ENCODE assay signal across 22 mouse cellular contexts in genomic region chr17:49113336-49113735, GRCm38 (mm10).
DNase-seq lines count a peak whose midpoint lies in the region; ATAC-seq and TF ChIP-seq lines count a peak whose summit lies in the region.
"Had no signal": no experiment of that assay in that cellular context is flagged by ENCODE, and none has a peak within 500 bp of the region (broad histone marks: within the 10 kb centered on the region; RNA-seq: fewer than 3 reads in every experiment).

No protein-coding gene starts in this region.

- H3K9me3 ChIP-seq in hindbrain, postnatal 0 days (ENCODE audit: low read length), result no peaks in the 10 kb centered on the region
- H3K9me3 ChIP-seq in hindbrain, embryonic 13.5 days, result no peaks in the 10 kb centered on the region
- no peaks in the 10 kb centered on the region for H3K9me3 ChIP-seq in lung, embryonic 16.5 days (ENCODE audit: control insufficient read depth, low read length)
- H3K9me3 ChIP-seq in lung, postnatal 0 days (ENCODE audit: low read length), result no peaks in the 10 kb centered on the region
- H3K9me3 ChIP-seq: embryonic facial prominence, embryonic 15.5 days; forebrain, embryonic 10.5 days; forebrain, embryonic 15.5 days; hindbrain, embryonic 12.5 days had no signal

- TF ChIP-seq POLR2A in brain, embryonic 14.5 days (IDR thresholded peaks at IDR 0.05; ENCODE audit: borderline replicate concordance, extremely low read depth, insufficient read depth, insufficient read length, poor library complexity, severe bottlenecking), result no peak
- TF ChIP-seq POLR2A in testis, adult 2 months (IDR thresholded peaks at IDR 0.05; ENCODE audit: control insufficient read depth, low read depth, low read length), result peak; percentile 90

- H3K36me3 ChIP-seq in hindbrain, postnatal 0 days (ENCODE audit: insufficient read depth, low read length), result no peaks in the 10 kb centered on the region
- no peaks in the 10 kb centered on the region for H3K36me3 ChIP-seq in hindbrain, embryonic 13.5 days
- no peaks in the 10 kb centered on the region for H3K36me3 ChIP-seq in lung, embryonic 16.5 days (ENCODE audit: control insufficient read depth, insufficient read depth, low read length)
- H3K36me3 ChIP-seq in lung, postnatal 0 days (ENCODE audit: insufficient read depth, low read length), result no peaks in the 10 kb centered on the region
- H3K36me3 ChIP-seq in testis, adult 2 months (ENCODE audit: control insufficient read depth, insufficient read depth, low read length), result peaks cover 4% of the 10 kb centered on the region
- H3K36me3 ChIP-seq: embryonic facial prominence, embryonic 15.5 days; forebrain, embryonic 10.5 days; forebrain, embryonic 15.5 days; heart, embryonic 13.5 days; hindbrain, embryonic 12.5 days had no signal

- no peak for TF ChIP-seq EP300 in lung, postnatal 0 days (IDR thresholded peaks at IDR 0.05)

- no peaks in the 10 kb centered on the region for H3K27me3 ChIP-seq in hindbrain, postnatal 0 days (ENCODE audit: insufficient read depth, low read length)
- no peaks in the 10 kb centered on the region for H3K27me3 ChIP-seq in hindbrain, embryonic 13.5 days
- H3K27me3 ChIP-seq in lung, embryonic 16.5 days (ENCODE audit: control insufficient read depth, insufficient read depth, low read depth, low read length), result no peaks in the 10 kb centered on the region
- no peaks in the 10 kb centered on the region for H3K27me3 ChIP-seq in lung, postnatal 0 days (replicated peaks; ENCODE audit: insufficient read depth, low read length)
- H3K27me3 ChIP-seq in testis, adult 2 months (ENCODE audit: control insufficient read depth, insufficient read depth, low read length), result no peaks in the 10 kb centered on the region
- H3K27me3 ChIP-seq: CH12.LX; embryonic facial prominence, embryonic 15.5 days; forebrain, embryonic 15.5 days; hindbrain, embryonic 12.5 days had no signal

- ATAC-seq in hindbrain, postnatal 0 days, result peak; percentile 29; the same call in 1 of the 2 replicates
- ATAC-seq in hindbrain, embryonic 13.5 days (ENCODE audit: low FRiP score), result no peak
- ATAC-seq in lung, embryonic 16.5 days (ENCODE audit: low read depth), result 0 out of 2 replicates have a peak, but pooled peaks have one; percentile 41
- no peak for ATAC-seq in lung, postnatal 0 days
- ATAC-seq: activated CD4-positive, CD25-positive, alpha-beta regulatory T cell, adult 4 months; forebrain, embryonic 15.5 days; Patski had no signal

- DNase-seq in hindbrain, postnatal 0 days (ENCODE audit: low spot score), result peak; percentile 5
- no peak for DNase-seq in lung, postnatal 0 days (ENCODE audit: low spot score)
- peak; percentile 19 for DNase-seq in brain, embryonic 14.5 days (ENCODE audit: low read depth)
- DNase-seq in right cerebral cortex, postnatal 4 days, result no peak
- DNase-seq: adrenal gland, postnatal 25 days; cerebellum, adult 11 months; cerebellum, adult 9-10 months; embryo, embryonic 11 days; gastrocnemius, postnatal 36 days; heart, postnatal 4 days had no signal

- no peak overlapping the region for H3K4me2 ChIP-seq in hindbrain, postnatal 0 days (ENCODE audit: low read depth, low read length)
- H3K4me2 ChIP-seq in hindbrain, embryonic 13.5 days, result no peak overlapping the region
- H3K4me2 ChIP-seq in lung, embryonic 16.5 days (ENCODE audit: low read depth, low read length), result no peak overlapping the region
- no peak overlapping the region for H3K4me2 ChIP-seq in lung, postnatal 0 days (replicated peaks; ENCODE audit: low read depth, low read length)
- H3K4me2 ChIP-seq: embryonic facial prominence, embryonic 15.5 days; forebrain, embryonic 15.5 days; heart, embryonic 13.5 days; hindbrain, embryonic 12.5 days had no signal

- no peaks in the 10 kb centered on the region for H3K4me1 ChIP-seq in hindbrain, postnatal 0 days (ENCODE audit: insufficient read depth, low read length)
- H3K4me1 ChIP-seq in hindbrain, embryonic 13.5 days (replicated peaks), result no peaks in the 10 kb centered on the region
- no peaks in the 10 kb centered on the region for H3K4me1 ChIP-seq in lung, embryonic 16.5 days (replicated peaks; ENCODE audit: control insufficient read depth, insufficient read depth, low read length)
- no peaks in the 10 kb centered on the region for H3K4me1 ChIP-seq in lung, postnatal 0 days (ENCODE audit: insufficient read depth, low read depth, low read length)
- H3K4me1 ChIP-seq in testis, adult 2 months (ENCODE audit: control insufficient read depth, insufficient read depth, low read length), result peaks cover 7% of the 10 kb centered on the region
- H3K4me1 ChIP-seq: embryonic facial prominence, embryonic 15.5 days; forebrain, embryonic 10.5 days; forebrain, embryonic 15.5 days; heart, embryonic 13.5 days; hindbrain, embryonic 12.5 days had no signal

- no peak overlapping the region for H3K9ac ChIP-seq in hindbrain, postnatal 0 days (replicated peaks; ENCODE audit: low read length)
- no peak overlapping the region for H3K9ac ChIP-seq in hindbrain, embryonic 13.5 days
- no peak overlapping the region for H3K9ac ChIP-seq in lung, embryonic 16.5 days (ENCODE audit: low read length)
- H3K9ac ChIP-seq in lung, postnatal 0 days (replicated peaks; ENCODE audit: low read depth), result no peak overlapping the region
- H3K9ac ChIP-seq: embryonic facial prominence, embryonic 15.5 days; forebrain, embryonic 15.5 days; heart, embryonic 13.5 days; hindbrain, embryonic 12.5 days had no signal

- 45% methylated on average over 3 of the region's 3 CpGs for WGBS in hindbrain, postnatal 0 days
- 61% methylated on average over 3 of the region's 3 CpGs for WGBS in hindbrain, embryonic 13.5 days
- WGBS in lung, embryonic 16.5 days, result 28% methylated on average over 3 of the region's 3 CpGs
- 37% methylated on average over 3 of the region's 3 CpGs for WGBS in lung, postnatal 0 days

- no peak for TF ChIP-seq CTCF in hindbrain, postnatal 0 days (IDR thresholded peaks at IDR 0.05; ENCODE audit: low read depth)
- TF ChIP-seq CTCF in lung, postnatal 0 days (IDR thresholded peaks at IDR 0.05), result no peak
- TF ChIP-seq CTCF in brain, embryonic 14.5 days (IDR thresholded peaks at IDR 0.05; ENCODE audit: borderline replicate concordance, extremely low read depth, insufficient read depth, insufficient read length), result no peak
- TF ChIP-seq CTCF in testis, adult 2 months (IDR thresholded peaks at IDR 0.05; ENCODE audit: control insufficient read depth, insufficient read depth, insufficient replicate concordance, low read depth, low read length), result no peak

- H3K27ac ChIP-seq in hindbrain, postnatal 0 days, result no peak overlapping the region
- H3K27ac ChIP-seq in hindbrain, embryonic 13.5 days, result no peak overlapping the region
- H3K27ac ChIP-seq in lung, embryonic 16.5 days (ENCODE audit: low read length), result no peak overlapping the region
- no peak overlapping the region for H3K27ac ChIP-seq in lung, postnatal 0 days (ENCODE audit: low read length)
- H3K27ac ChIP-seq in testis, adult 2 months (ENCODE audit: control insufficient read depth, insufficient read depth, low read depth, low read length), result peak overlapping the region; percentile 100
- H3K27ac ChIP-seq: embryonic facial prominence, embryonic 15.5 days; forebrain, embryonic 10.5 days; forebrain, embryonic 15.5 days; heart, embryonic 13.5 days; hindbrain, embryonic 12.5 days had no signal

- no peak overlapping the region for H3K4me3 ChIP-seq in hindbrain, postnatal 0 days (ENCODE audit: low read length)
- no peak overlapping the region for H3K4me3 ChIP-seq in hindbrain, embryonic 13.5 days
- H3K4me3 ChIP-seq in lung, embryonic 16.5 days (ENCODE audit: low read length), result no peak overlapping the region
- H3K4me3 ChIP-seq in lung, postnatal 0 days (ENCODE audit: low read depth, low read length), result no peak overlapping the region
- peak overlapping the region; percentile 95 for H3K4me3 ChIP-seq in testis, adult 2 months (ENCODE audit: control insufficient read depth, low read depth, low read length)
- H3K4me3 ChIP-seq: embryonic facial prominence, embryonic 15.5 days; erythroblast, embryonic 14.5 days; forebrain, embryonic 10.5 days; forebrain, embryonic 15.5 days; heart, embryonic 13.5 days; hindbrain, embryonic 12.5 days had no signal

Comparison
In these comparisons a context has a peak if more than half of its experiments do, and no peak if none do; other contexts are left out.
1. ATAC-seq: peak in hindbrain, postnatal 0 days (single experiment) and lung, embryonic 16.5 days (single experiment); none in hindbrain, embryonic 13.5 days (single experiment) and lung, postnatal 0 days (single experiment).
2. DNase-seq: peak in hindbrain, postnatal 0 days (single experiment) and brain, embryonic 14.5 days (single experiment); none in lung, postnatal 0 days (single experiment) and right cerebral cortex, postnatal 4 days (single experiment).